Mouse (Mus musculus): Measurements from ENCODE around the gene Gm49337. TPM values are rescaled to one million over a fixed set of nuclear protein-coding genes. Genes with fewer than 3 reads are reported as not detected.

Gene Gm49337
- total and polyA plus RNA-seq, 2 experiments from 2014 or later, result not detected

GRCm38 (mm10) chr4:116143891-116144717 lies 29.1 kb upstream of the Gm49337 start:
- no peak overlapping the region for H3K27ac ChIP-seq (ENCODE audit: low read depth, low read length)
- peak overlapping the region; percentile 57 for H3K9ac ChIP-seq (replicated peaks; ENCODE audit: low read length, poor library complexity, severe bottlenecking)
- H3K4me1 ChIP-seq (ENCODE audit: insufficient read depth, low read length), result peaks cover 13% of the 10 kb centered on the region
- under 1% methylated on average over 46 of the region's 47 CpGs for WGBS
- H3K9me3 ChIP-seq (ENCODE audit: low read length), result no peaks in the 10 kb centered on the region
- ATAC-seq (ENCODE audit: low FRiP score), result peak; percentile 60; the same call in 1 of the 2 replicates
- peak overlapping the region; percentile 64 for H3K4me3 ChIP-seq (ENCODE audit: low read depth, low read length)
- H3K4me2 ChIP-seq (ENCODE audit: low read depth, low read length, poor library complexity, severe bottlenecking), result peak overlapping the region; percentile 97
- peak; percentile 51 for DNase-seq (ENCODE audit: low spot score)
- H3K27me3 ChIP-seq (ENCODE audit: insufficient read depth, low read length), result 0 out of 2 replicates have a peak, but pooled peaks cover 3% of the 10 kb centered on the region
- TF ChIP-seq CTCF (IDR thresholded peaks at IDR 0.05), result no peak
- H3K36me3 ChIP-seq (ENCODE audit: insufficient read depth, low read length), result no peaks in the 10 kb centered on the region

GRCm38 (mm10) chr4:116149812-116150155 lies 23.4 kb upstream of the Gm49337 start:
- ATAC-seq (ENCODE audit: low FRiP score) (peak; percentile 18), DNase-seq (ENCODE audit: low spot score) (no peak)
- peaks cover 29% of the 10 kb centered on the region for H3K36me3 ChIP-seq (ENCODE audit: insufficient read depth, low read length)
- H3K9ac ChIP-seq (replicated peaks; ENCODE audit: low read length, poor library complexity, severe bottlenecking), result peak overlapping the region; percentile 82
- peak overlapping the region; percentile 53 for H3K4me2 ChIP-seq (ENCODE audit: low read depth, low read length, poor library complexity, severe bottlenecking)
- 16% methylated on average over 6 of the region's 6 CpGs for WGBS
- peak overlapping the region; percentile 79 for H3K27ac ChIP-seq (ENCODE audit: low read depth, low read length)
- H3K9me3 ChIP-seq (ENCODE audit: low read length), result no peaks in the 10 kb centered on the region
- no peak for TF ChIP-seq CTCF (IDR thresholded peaks at IDR 0.05)
- no peaks in the 10 kb centered on the region for H3K27me3 ChIP-seq (ENCODE audit: insufficient read depth, low read length)
- H3K4me1 ChIP-seq (ENCODE audit: insufficient read depth, low read length), result peaks cover 4% of the 10 kb centered on the region; the same call in 1 of the 2 replicates
- peak overlapping the region; percentile 73 for H3K4me3 ChIP-seq (ENCODE audit: low read depth, low read length)

DNA sequence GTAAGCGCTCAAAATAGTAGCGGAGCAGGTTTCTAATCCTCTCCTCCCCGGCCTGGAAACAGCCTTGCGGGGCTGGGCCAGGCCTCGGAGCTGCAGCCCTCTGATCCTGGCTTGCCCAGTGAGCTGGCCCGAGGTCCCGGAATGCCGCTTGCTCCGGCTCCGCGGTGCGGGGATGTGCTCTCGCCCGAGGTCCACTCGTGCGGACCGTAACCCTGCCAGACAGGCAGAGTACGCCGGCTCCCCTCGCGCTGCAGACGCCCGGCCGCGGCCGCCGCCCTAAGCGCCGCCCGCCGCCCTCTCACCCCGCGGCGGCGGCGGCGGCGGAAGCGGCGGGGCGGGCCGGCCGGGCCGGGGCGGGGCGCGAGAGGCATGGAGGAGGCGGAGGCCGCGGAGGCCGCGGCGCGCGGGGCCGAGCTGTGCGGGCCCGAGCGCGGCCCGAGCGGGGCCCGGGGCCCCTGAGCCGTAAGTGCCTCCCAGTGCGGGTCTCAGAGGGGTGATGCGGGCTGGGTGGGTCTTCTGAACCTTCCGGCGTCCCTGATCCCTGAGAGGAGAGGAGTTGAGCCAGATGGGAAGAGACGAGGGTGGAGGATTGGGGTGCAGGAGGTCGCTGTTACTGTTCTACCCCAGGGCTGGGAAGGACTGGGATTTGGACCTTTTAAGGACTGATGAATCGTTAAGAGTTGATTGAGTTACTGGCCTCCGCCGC lies 22.9 kb upstream of the Gm49337 start:
- H3K36me3 ChIP-seq (ENCODE audit: insufficient read depth, low read length), result peaks cover 34% of the 10 kb centered on the region
- H3K4me1 ChIP-seq (ENCODE audit: insufficient read depth, low read length), result peaks cover 4% of the 10 kb centered on the region; the same call in 1 of the 2 replicates
- DNase-seq (ENCODE audit: low spot score), result peak; percentile 70
- H3K27me3 ChIP-seq (ENCODE audit: insufficient read depth, low read length), result no peaks in the 10 kb centered on the region
- TF ChIP-seq CTCF (IDR thresholded peaks at IDR 0.05), result no peak
- peak overlapping the region; percentile 53 for H3K4me2 ChIP-seq (ENCODE audit: low read depth, low read length, poor library complexity, severe bottlenecking)
- peak overlapping the region; percentile 79 for H3K27ac ChIP-seq (ENCODE audit: low read depth, low read length)
- H3K9ac ChIP-seq (replicated peaks; ENCODE audit: low read length, poor library complexity, severe bottlenecking), result peak overlapping the region; percentile 82
- peak; percentile 87 for ATAC-seq (ENCODE audit: low FRiP score)
- no peaks in the 10 kb centered on the region for H3K9me3 ChIP-seq (ENCODE audit: low read length)
- WGBS, result under 1% methylated on average over 69 of the region's 73 CpGs
- peak overlapping the region; percentile 73 for H3K4me3 ChIP-seq (ENCODE audit: low read depth, low read length)

GRCm38 (mm10) chr4:116150862-116151221 lies 22.3 kb upstream of the Gm49337 start:
- Histone ChIP-seq H3K4me1 (ENCODE audit: insufficient read depth, low read length) (peaks cover 4% of the 10 kb centered on the region; the same call in 1 of the 2 replicates), H3K27ac (ENCODE audit: low read depth, low read length) (no peak overlapping the region), H3K4me2 (ENCODE audit: low read depth, low read length, poor library complexity, severe bottlenecking) (peak overlapping the region; percentile 53), H3K9me3 (ENCODE audit: low read length) (no peaks in the 10 kb centered on the region), H3K4me3 (ENCODE audit: low read depth, low read length) (peak overlapping the region; percentile 73), H3K36me3 (ENCODE audit: insufficient read depth, low read length) (peaks cover 38% of the 10 kb centered on the region), H3K9ac (replicated peaks; ENCODE audit: low read length, poor library complexity, severe bottlenecking) (peak overlapping the region; percentile 82), H3K27me3 (ENCODE audit: insufficient read depth, low read length) (no peaks in the 10 kb centered on the region)
- DNase-seq (ENCODE audit: low spot score) (no peak), ATAC-seq (ENCODE audit: low FRiP score) (peak; percentile 3; the same call in 1 of the 2 replicates)
- TF ChIP-seq CTCF (IDR thresholded peaks at IDR 0.05), result no peak
- 20% methylated on average over 4 of the region's 4 CpGs for WGBS

- peak within 1 kb of the TSS; percentile 79 for H3K27ac ChIP-seq (ENCODE audit: low read depth, low read length)
- H3K4me2 ChIP-seq (ENCODE audit: low read depth, low read length, poor library complexity, severe bottlenecking), result peak within 1 kb of the TSS; percentile 53
- H3K4me1 ChIP-seq (ENCODE audit: insufficient read depth, low read length), result peaks cover 4% of the 10 kb centered on the region; the same call in 1 of the 2 replicates
- ATAC-seq (ENCODE audit: low FRiP score), result no peak
- peaks cover 42% of the 10 kb centered on the region for H3K36me3 ChIP-seq (ENCODE audit: insufficient read depth, low read length)
- H3K9me3 ChIP-seq (ENCODE audit: low read length), result no peaks in the 10 kb centered on the region
- WGBS, result 79% methylated on average over 6 of the region's 6 CpGs
- peak within 1 kb of the TSS; percentile 82 for H3K9ac ChIP-seq (replicated peaks; ENCODE audit: low read length, poor library complexity, severe bottlenecking)
- DNase-seq (ENCODE audit: low spot score), result no peak
- no peak for TF ChIP-seq CTCF (IDR thresholded peaks at IDR 0.05)
- peak within 1 kb of the TSS; percentile 73 for H3K4me3 ChIP-seq (ENCODE audit: low read depth, low read length)
- no peaks in the 10 kb centered on the region for H3K27me3 ChIP-seq (ENCODE audit: insufficient read depth, low read length)
Observed at GRCm38 (mm10) chr4:116151238-116151637, 21.9 kb upstream of the Gm49337 start, which contains the start of gene Lurap1. Lurap1 (minus strand) TSS chr4:116151338.

Data from midbrain, postnatal 0 days (tissue).